Mouse (Mus musculus): ENCODE measurements around the gene Zfp454.

Gene Zfp454

DNA sequence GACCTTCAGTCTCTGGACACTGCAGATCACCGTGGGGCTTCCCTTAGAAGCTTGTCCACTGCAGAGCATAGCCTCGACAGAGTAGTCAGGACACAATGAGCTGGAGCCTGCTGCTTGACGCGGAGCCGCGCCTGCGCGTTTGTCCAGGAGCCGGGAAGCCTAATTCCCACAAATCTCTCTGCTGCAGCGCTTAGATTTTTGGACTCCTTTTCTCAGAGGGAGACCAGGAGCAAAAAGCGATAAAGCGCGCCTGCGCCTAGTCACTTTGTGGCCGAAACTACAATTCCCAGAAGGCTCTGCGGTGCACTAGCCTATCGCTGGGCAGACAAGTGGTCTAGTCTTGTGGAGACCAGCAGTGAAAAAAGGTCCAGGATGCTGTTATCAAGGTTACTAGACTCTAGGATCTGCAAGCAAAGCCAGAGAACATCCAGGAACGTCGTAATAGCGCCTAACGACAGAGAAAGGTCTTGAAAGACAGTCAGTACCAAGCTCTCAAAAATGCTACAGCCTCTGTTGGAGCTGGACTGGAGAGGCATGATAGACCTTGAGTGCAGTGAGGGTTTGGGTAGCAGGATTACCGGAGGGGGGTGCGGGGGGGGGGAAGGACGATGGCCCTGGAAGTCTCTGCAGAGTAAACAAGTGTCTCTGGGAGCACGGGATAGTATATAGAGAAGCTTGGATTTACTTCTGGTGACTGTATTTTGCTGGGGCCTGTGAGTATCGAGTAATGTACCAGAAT is at the start of gene Zfp454:
Zfp454 (minus strand) TSS at position 262 of the 739 bp plus-strand sequence.
- peak; percentile 8 for DNase-seq

DNA sequence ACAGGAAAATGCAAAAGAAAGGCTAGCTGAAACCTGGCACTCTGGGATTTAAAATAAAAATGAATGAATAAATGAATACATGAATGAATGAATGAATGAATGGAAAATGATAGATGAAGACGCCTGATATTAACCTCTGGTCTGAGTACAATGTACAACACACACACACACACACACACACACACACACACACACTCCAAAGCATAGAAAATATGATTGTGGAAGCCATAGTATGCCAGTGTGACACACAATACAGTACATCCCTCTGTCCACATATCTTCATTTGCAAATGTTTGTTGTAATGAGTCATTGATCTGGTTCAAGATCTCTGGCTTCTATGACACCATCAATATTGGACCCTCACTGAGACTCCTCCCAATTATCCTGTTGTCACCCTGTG is 44.6 kb upstream of the Zfp454 start:
- DNase-seq, result no peak

DNA sequence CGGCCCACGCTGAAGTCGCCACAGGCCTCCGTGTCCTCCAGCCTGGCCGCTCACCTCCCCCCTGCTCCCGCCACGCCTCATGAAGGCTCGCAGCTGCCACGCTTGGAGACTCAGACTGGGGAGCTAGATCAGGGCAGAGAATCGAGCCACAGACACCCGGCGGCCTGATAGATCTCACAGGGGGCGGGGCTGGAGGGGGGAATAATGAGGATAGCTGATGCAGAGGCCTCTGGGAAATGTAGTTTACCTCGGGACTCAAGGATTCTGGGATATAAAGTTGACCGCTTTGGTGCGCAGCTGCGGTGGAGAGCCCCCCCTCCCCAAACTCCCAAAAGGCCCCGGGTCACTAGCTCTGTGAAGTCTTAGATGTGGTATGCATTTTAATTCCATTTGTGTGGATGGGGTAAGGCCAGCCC is 44.0 kb upstream of the Zfp454 start, which contains the start of gene Zfp354b:
Zfp354b (minus strand) TSS at position 183 of the 416 bp plus-strand sequence.
- DNase-seq, result peak; percentile 42

DNA sequence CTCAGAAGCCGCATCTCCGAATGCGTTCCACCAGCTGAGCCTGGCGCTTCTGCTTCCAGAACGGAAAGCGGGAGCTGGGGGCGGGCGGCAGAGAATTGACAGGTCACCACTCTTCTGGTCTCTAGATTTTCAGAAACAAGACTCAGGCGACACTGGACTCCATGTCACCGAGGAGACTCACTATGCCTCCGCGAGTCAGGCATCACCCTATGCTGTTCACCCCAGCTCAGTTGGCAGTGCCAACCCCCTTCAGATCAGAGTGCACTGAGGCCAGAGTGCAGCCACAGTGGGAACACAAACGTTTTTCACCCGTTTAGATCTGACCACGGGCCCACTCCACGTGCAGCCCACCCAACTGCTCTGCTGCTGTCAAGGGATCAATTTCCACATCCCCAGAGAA is 43.6 kb upstream of the Zfp454 start:
- no peak for DNase-seq

DNA sequence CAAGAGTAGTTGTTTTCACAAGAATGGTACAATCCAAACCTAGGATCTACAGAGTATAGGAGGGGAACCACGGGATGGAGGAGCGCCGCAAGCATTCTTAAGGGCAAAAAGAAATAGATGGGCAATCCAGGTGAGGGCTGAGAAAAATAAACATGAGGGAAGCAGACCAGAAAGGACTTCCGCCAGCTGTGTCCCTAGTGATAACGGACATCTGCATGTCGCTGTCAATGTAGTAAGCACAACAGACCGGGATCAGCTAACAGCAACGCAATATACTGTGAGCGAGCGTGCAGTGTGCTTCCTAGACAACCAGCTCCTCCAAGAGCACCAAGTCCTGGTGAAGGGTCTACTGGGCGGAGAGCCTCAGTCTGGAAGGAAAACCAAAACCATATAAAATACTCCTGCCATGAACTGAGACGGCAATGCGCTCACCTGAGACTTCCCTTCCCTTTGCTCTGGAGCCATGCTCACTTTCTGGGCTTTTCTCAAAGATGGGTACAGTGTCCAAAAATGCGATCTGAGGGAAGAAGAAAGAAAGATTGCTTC is 43.1 kb upstream of the Zfp454 start:
- DNase-seq, result no peak

DNA sequence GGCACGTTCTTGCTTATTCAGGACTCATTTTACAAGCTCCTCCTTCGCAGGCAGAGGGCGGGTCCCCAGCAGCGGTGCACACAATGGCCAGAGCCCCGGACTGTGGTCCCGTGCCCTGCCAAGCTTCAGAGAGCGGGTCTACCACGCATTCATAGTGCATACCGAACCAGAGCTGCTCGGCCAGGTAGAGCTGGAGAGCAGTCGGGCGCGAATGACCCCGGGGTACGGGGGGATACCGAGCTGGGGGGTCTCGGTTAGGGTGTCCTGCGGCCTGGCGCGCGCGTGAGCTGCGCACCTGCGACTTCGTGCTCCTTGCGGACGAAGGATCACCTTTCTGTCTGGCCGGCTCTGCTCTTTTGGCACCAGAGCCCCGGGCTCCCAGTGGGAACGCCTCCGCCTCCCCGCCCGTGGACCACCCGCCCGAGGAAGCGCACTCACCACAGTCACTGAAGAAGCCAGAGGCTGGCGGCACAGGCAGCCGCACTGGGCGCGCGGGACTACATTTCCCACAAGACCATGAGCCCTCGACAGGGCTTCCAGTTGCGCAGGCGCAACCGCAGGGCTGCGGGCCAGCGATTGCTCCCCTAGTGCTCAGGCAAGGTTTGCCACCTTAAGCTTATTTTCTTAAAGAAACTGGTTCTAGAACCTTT is 28.3 kb upstream of the Zfp454 start, which contains the start of gene Zfp2:
Zfp2 (minus strand) TSS at position 495 of the 650 bp plus-strand sequence.
- DNase-seq, result peak; percentile 88

DNA sequence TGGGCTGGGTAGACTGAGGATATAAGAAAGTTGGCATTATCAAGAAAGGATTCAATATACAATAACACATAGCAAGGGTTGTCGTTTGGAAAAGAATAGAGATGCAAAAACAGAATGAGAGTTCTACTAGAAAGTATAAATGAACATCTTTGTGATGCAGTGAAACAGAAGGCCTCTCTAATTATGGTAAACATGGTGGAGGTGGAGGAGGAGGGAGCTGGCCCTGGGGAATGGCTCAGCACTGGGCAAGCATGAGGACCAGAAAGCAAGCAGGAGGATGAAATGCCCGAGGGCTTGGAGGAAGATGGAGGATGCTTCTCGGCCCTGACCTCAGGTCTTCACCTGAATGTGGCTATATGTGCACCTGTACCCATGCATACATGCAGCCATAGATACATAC is 27.0 kb upstream of the Zfp454 start:
- DNase-seq, result no peak

DNA sequence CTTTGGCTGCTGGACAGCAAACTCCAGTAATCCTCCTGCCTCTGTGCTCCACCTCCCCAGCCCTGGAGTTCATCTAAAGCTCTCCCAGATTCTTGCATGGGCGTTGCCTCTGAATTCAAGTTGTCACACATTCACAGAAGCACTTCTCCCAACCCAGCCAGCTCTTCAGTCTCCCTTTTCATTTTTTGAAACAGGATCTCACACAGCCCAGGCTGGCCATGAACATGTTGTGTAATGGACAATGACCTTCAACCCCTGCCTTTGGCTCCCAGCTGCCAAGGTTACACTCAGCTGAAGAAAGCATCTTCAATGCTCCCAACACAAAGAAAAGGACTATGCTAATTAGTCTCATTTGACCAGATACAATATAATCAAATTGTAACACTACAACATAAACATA is 25.9 kb upstream of the Zfp454 start:
- DNase-seq, result no peak

DNA sequence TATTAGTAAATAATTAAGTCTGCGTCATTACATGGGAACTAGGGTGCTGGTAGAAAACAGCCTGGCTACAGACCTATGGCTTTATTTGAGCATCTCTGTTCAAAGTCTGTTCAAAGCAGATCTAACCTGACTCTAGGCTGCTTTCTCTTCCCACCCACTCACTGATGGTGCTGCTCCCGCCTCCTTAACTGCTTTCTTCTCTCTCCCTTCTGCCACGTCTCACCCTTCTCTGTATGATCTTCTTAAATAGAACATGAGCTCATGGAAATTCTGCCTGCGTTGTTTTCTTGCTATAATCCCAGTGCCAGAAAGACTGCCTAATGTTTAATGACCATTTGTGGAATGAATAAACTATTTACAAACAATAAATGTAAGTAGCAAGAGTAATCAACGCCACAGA is 20.7 kb upstream of the Zfp454 start:
- no peak for DNase-seq

DNA sequence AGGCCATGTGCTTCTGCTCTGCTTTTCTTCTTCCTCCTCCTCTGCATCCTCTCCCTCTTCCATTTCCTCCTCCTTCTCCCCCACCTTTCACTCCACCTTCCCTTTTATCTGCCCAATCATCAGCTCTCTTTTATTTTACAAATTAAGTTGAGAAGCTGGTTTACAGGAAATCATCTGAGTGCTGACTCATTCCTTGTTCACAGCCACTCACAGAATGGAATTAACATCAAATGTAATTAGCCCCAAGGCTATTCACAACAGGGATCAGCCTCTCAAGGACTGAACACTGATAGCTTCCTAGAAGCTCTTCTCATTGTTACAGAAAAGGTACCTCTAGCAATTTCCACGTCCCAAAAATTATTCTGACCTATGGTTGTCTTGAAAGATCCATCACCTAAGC is 9.9 kb upstream of the Zfp454 start:
- no peak for DNase-seq

DNA sequence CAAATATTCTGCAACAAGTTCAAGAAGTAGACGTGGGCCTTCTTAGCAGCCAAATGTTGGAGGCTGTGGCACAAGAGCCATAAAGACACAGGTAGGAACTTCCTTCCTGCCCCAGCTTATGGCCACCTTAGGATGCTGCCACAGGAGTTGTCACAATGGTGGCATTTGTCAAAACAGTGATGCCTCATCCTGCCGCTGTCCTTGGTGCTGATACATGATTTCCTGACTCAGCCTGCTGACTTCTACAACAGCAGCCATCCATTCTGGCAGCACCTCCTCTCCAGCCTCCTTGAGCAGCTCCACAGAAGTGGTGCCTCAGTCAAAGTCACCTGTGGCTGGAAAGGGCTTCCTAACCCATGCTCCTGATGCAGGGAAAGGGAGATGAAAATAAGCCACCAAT is 5.0 kb upstream of the Zfp454 start:
- DNase-seq, result peak; percentile 14

DNA sequence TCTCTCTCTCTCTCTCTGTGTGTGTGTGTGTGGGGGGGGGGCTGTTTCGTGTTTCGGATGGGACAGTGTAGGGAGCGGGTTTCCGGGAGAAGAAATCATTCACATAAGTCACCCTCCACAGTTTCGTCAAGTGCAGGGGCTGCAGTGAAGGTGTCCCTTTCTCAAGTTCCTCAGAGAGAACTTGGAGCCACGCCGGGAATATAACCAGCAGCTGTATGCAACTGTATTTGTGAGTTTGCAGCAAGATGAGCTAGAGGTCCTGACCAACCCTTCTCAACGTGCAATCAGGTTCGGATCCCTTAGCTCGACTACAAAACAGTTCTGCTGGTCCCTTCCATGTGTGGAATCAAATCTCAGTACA is 538 bp downstream of the Zfp454 start:
- no peak for DNase-seq

DNA sequence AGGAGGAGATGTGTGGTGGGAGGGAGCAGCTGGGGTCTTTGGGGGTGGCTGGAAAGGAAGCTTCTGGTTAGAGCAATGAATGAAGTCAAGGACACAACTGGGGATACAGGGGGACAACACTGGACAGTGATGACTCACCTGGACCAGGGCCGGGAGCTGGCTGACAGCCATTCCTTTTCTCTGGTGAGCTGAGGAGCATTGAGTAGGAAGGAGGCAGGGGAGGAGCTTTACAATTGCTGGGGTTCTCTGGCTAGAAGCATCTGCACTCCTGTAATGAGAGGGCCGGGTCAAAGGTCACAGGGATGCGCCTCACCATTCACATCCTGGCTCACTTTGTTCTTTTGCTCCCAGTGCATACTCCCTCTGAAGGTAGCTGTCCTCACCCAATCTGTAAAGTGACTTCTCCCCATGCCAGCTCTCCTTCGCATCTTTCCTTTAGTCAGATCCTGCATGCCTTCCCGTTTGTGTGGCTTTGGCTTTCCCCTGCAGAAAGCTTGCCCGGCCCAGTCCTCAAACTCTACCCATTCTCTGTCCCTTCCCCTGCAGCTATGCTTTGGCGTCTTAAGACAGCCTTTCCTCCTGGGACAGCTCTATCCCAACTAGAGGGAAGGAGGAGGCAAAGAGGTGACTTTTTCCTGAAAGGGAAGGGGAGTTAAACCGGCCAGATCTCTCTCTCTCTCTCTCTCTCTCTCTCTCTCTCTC is 1.1 kb downstream of the Zfp454 start:
- no peak for DNase-seq

DNA sequence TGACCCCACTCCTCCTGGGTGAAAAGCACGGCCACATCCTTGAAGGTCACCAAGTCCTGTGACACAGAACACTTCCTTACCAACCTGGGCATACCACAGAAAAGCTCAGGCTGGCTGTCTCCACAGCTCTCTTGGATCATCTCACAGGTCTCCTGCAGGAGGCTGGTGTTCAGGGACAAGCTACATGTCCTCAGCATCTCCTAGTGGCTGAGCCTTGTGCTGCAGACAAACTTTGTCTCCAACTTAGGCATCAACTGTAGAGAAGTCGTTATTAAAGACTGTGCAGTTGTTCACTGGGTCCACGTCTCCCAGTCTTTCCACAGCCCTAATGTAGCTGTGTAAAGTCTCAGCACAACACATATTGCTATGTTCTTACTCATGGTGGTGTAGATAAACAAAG is 3.7 kb downstream of the Zfp454 start:
- peak; percentile 6 for DNase-seq

DNA sequence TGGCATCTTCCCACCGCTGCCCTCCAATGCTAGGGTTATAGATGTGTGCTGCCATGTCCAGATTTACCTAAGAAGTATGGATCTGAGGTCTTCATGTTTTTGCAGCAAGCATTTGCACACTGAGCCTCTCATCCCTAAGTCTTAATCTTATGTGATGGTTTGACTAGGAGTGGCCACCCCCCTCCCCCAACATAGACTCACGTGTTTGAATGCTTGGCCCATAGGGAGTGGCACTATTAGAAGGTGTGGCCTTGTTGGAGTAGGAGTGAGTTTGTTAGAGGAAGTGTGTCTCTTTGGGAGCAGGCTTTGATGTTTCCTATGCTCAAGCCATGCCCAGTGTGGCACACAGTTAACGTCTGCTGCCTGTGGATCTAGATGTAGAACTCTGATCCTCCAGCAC is 8.8 kb downstream of the Zfp454 start:
- no peak for DNase-seq

DNA sequence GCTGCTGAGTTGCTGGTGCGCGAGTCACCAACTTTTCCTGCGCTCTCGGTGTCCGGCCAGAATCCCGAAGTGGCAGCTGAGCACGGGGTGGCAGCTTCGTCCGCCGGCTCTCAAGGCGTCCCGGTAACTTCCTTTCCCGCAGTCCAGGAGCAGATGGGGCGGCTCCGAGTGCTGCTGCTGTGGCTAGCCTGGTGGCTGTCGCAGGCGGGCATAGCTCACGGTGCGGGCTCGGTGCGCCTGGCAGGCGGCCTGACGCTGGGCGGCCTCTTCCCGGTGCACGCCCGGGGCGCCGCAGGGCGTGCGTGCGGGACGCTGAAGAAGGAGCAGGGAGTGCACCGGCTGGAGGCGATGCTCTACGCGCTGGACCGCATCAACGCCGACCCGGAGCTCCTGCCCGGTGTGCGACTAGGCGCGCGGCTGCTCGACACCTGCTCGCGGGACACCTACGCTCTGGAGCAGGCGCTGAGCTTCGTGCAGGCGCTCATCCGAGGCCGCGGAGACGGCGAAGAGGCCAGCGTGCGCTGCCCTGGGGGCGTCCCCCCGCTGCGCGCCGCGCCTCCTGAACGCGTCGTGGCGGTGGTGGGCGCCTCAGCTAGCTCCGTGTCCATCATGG is 36.4 kb downstream of the Zfp454 start:
- peak; percentile 33 for DNase-seq

DNA sequence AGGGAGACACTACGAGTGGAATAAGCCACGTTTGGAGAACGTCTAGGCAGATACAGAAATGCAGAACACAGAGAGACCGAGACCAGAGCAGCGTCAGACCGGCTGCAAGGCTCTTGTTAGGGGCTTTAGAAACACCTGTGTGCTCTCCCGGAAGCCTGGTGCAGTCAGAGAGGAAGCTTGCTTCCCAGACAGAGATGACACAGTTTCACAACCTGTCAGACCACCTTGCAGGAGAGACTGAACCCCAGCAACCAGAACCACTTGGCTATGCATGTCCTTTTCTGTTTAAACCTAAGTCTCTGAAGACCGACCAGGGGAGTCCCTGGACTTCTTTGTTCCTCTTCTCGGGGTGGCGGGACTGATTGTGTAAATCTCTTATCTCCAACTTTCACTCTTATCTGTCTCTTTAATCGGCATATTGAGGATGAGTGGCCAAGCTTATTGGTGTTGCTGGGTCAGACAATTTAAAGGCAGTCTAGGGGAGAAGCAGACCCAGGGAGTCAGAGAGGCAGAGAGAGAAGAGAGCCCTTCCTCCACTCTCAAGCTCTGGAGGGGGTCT is 37.2 kb downstream of the Zfp454 start, which contains the start of gene Grm6:
Grm6 (plus strand) TSS at position 509 of the 559 bp plus-strand sequence.
- peak; percentile 62 for DNase-seq

DNA sequence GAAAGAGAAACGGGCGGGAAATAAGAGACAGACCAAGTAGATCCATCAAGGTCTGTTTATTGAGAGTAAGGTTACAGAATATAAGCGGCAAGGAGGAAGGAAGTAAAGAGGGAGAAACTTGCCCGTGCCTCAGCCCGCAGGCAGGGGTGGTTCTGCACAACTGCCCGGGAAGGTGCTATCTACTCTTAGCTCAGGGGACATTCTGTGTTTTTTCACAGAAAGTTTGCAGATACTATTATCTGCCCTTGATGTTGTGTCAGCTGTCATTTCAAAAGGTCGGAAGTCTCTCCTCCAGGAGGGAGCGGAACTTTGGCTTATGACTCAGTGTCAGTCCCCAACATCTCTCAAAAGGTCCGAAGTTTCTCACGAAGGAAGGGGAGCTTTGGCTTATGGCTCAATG is 38.1 kb downstream of the Zfp454 start:
- no peak for DNase-seq

DNA sequence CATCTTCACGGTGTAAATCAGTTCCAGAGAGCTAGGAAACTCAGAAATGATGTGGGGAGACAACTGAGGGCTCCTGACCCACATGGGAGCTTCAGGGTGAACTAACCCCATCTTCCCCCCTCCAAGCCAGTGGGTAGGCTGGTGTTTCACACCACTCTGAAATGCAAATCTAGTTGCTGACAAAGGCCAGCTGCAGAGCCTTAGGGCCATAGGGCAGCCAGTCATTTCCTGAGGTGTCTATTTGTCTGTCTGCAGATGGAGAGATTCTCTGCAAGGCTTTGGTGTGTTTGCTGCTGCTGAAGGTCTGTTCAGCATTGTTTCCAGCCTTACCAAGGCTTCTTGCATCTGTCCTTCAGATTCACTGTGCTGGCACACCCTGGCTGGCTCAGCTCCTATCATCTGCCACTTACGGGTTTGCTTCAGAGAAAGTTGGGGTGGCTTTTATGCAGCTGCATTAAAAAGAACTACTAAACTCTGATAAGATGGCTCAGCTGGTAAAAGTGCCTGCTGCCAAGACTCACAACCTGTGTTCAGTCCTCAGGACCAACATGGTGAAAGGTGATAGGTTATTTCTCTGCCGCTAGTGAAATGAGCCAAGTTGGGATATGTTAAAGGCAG is 38.8 kb downstream of the Zfp454 start:
- peak; percentile 30 for DNase-seq

DNA sequence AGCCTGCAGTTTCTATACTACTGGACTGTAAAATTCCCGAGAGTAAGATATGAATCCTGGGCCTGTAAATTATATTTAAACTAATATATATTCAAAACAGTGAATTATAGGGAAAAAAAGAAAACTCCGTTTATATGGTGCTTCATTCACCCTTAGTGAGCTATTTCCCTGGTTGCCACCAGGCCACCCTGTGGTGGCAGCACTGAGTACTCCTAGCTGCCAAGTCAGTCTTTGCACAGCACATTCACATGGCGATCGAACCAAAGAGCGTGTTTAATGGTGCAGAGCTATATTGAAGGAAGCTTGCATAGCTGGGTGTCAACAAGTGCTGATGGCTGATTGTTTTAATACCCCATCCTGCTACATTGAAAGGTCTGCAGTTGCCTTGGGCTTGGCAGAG is 40.4 kb downstream of the Zfp454 start:
- peak; percentile 34 for DNase-seq

DNA sequence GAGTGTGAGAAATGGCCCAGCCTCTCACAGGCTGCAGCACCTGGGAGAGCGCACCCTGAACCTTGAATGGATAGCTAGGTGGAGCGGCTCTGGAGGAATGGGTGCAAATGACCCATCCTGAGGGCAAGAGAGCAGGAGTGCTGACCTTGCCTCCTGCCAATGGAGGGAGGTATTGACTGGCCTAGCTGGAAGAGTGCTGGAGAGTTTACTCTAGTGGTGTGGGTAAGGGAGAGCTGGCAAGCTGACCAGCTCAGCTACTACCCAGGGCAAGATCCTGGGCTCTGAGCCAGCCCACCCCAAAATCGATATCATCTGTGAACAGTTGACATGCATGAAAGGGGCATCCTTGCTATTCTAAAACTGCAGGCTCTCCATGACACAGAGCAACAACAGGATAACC is 41.5 kb downstream of the Zfp454 start:
- no peak for DNase-seq

DNA sequence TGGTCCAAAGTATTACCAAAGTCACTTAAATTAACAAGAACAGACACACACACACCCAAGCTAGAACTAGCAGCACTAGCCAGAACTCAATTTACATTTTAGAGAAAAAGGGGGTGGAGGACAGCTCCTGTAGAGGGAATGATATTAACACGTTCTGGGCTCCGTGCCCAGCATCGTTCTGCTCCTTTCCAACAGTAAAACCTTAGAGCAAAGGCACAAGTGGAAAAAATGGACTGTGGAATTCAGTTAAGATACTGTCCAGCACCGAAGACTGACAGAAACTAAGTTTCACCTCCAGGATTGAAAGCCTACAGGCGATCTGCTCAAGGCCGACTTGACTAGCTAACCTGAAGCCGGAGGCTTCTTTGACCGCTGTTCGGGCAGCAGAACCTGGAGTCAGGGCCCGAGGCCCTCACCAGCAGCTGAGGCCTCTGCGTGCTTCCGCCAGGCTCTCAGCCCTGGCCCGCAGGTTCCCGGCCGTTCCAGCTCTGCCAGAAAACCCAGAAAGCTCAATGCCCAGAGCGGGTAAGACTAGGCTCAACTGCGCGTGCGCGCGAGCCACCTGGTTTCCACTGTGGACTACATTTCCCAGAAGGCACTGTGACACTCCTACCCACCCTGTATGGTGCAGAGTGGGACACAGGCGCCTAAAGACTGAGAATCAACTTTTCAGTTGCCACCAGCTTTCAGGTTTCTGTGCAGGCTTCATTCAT is 46.3 kb downstream of the Zfp454 start, which contains the start of gene Zfp879:
Zfp879 (minus strand) TSS at position 530 of the 713 bp plus-strand sequence.
- DNase-seq, result peak; percentile 88
